Mouse (Mus musculus) C2C12 (cell line): ENCODE data around the gene Ror1. TPM values are rescaled to one million over a fixed set of nuclear protein-coding genes. Genes with fewer than 3 reads are reported as not detected.

Source experiments
- H3K27me3 ChIP-seq: one replicate; pipeline ENCODE4 v1.6.1; 2011; ENCODE audit not compliant: control insufficient read depth, insufficient read depth, insufficient read length
- H3K36me3 ChIP-seq: one replicate; pipeline ENCODE4 v1.6.1; 2011; ENCODE audit not compliant: control insufficient read depth, insufficient read depth
- H3K4me3 ChIP-seq: one replicate; pipeline ENCODE4 v1.5.1; 2011; ENCODE audit warnings: mild to moderate bottlenecking, control low read depth; ENCODE audit not compliant: poor library complexity, insufficient read depth, severe bottlenecking
- H3K79me2 ChIP-seq: one replicate; pipeline ENCODE4 v1.6.1; 2011; ENCODE audit not compliant: control insufficient read depth, insufficient read depth
- H3K79me3 ChIP-seq: one replicate; pipeline ENCODE4 v1.6.1; 2011; ENCODE audit warnings: low read depth, control low read depth
- H3ac ChIP-seq: one replicate; pipeline ENCODE3; 2011; ENCODE audit warnings: low read depth; ENCODE audit not compliant: control insufficient read depth, insufficient read length
- CEBPB ChIP-seq: IDR thresholded peaks from one replicate; pipeline ENCODE4 v1.6.1; 2011; ENCODE audit warnings: low read depth, mild to moderate bottlenecking, control low read depth, moderate library complexity
- CTCF ChIP-seq: IDR thresholded peaks from one replicate; pipeline ENCODE4 v1.5.1; 2011; ENCODE audit not compliant: control insufficient read depth, insufficient read depth, insufficient read length
- FOSL1 ChIP-seq: IDR thresholded peaks from one replicate; pipeline ENCODE4 v1.8.0; 2011; ENCODE audit warnings: mild to moderate bottlenecking, low read length; ENCODE audit not compliant: poor library complexity, insufficient read depth, severe bottlenecking
- MAX ChIP-seq: IDR thresholded peaks from one replicate; pipeline ENCODE4 v1.6.1; 2011; ENCODE audit warnings: mild to moderate bottlenecking, control low read depth
- MYOD1 ChIP-seq: IDR thresholded peaks from one replicate; pipeline ENCODE4 v1.6.1; 2011; ENCODE audit warnings: low read depth; ENCODE audit not compliant: control insufficient read depth, insufficient read length
- MYOG ChIP-seq: IDR thresholded peaks from one replicate; pipeline ENCODE4 v1.6.1; 2011; ENCODE audit not compliant: control insufficient read depth, insufficient read length; ENCODE audit errors: extremely low read depth
- USF1 ChIP-seq: IDR thresholded peaks from one replicate; pipeline ENCODE4 v1.6.1; 2011; ENCODE audit warnings: low read depth, mild to moderate bottlenecking, control low read depth, moderate library complexity
- polyA plus RNA-seq: library from polyadenylated mRNA; unstranded; fragments of >200 nt; fragmentation: generic; extraction: Trizol; gene quantifications from one replicate; pipeline ENCODE4 v1.2.1, GENCODE M21; 2012; ENCODE audit warnings: missing spikeins

The Ror1 gene
- polyA plus RNA-seq, 1 experiment = 0.04 TPM

DNA sequence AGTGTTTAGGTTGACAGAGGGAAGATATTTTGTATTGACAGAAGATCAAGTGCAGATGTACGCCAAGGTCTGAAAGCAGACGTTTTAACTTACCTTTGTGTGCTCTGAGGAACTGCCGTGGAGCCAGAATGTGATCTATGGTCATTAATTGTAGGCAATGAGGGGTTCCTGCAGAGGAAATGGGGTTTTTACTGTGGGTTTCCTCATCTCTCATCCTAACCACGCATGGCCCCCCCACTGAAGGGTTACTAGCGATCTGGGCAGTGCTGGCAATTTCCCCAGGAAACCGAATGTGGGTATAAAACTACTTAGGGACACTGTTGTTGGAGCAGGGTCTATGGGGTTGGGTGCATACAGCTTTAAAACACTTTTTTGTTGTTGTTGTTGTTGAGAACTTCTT, 25.5 kb upstream of the Ror1 start:
- no peaks in the 10 kb centered on the region for H3K79me2 ChIP-seq
- no peaks in the 10 kb centered on the region for H3K36me3 ChIP-seq
- H3K4me3 ChIP-seq = no peak overlapping the region
- TF ChIP-seq USF1 (no peak), MYOG (no peak), FOSL1 (no peak), MYOD1 (no peak), CEBPB (no peak), MAX (no peak), CTCF (no peak)
- no peaks in the 10 kb centered on the region for H3K79me3 ChIP-seq
- no peak overlapping the region for H3ac ChIP-seq
- H3K27me3 ChIP-seq = no peaks in the 10 kb centered on the region

DNA sequence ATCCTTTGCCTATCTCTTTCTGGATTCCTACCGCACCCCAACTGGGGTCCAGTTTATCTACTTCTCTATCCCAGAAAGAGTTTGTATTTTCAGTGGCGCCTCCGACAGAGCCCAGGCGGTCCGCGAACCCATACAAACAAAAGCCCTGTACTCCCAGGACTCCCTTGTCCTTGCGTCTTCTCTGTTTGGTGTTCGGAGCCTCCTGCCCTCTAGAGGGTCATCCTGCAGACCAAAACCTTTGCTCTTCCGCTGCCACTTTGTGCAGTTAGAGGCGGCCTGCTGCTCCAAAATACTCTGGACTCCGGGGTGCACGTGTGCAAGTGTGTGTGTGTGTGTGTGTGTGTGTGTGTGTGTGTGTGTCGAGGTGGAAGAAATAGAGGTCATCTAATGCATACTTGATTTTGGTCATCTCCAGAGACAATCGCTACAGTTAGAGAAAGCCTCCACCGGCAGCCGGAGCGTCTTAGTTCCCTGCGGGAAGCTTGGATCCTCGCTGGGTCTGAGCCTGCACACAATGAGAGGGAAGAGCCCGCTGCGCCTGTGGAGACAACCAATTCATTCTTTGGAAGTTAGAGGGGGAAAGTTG, 1.1 kb downstream of the Ror1 start:
- Histone ChIP-seq H3ac (no peak overlapping the region), H3K36me3 (no peaks in the 10 kb centered on the region), H3K4me3 (no peak overlapping the region), H3K27me3 (peaks cover 7% of the 10 kb centered on the region), H3K79me3 (no peaks in the 10 kb centered on the region), H3K79me2 (no peaks in the 10 kb centered on the region)
- no peak for TF ChIP-seq USF1
- TF ChIP-seq MAX = no peak
- no peak for TF ChIP-seq MYOG
- TF ChIP-seq CEBPB = no peak

DNA sequence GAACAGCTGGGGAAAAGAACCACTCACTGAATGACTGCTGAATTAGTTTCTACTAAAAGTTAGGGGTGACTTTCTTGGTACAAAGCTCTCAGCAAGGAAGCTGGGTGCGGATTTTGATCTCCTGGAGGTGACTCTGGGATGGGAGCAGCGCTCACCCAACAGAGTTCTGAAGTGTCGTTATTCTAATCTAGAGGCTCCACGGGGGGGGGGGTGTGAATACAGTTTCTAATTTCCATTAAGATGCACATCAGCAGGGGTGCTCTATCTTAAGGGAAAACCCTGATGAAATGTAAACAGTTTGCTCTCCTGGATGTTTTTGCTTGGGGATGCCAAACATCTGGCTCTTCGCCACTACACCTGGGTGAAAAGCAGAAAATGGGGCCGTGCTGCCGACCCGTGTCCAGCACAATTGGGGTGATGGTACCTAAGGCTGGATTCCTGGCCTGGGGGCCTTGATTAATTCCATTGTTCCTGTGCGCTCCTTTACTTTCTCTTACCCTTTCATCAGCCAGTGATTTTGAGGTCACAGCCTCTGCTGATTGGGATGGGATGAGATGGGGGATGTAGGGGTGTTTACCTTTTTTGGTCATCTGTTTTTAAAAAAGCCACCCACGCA, 1.9 kb downstream of the Ror1 start:
- H3K79me2 ChIP-seq = no peaks in the 10 kb centered on the region
- H3K4me3 ChIP-seq = no peak overlapping the region
- H3K27me3 ChIP-seq = peaks cover 7% of the 10 kb centered on the region
- no peaks in the 10 kb centered on the region for H3K36me3 ChIP-seq
- no peak overlapping the region for H3ac ChIP-seq
- no peaks in the 10 kb centered on the region for H3K79me3 ChIP-seq
- TF ChIP-seq MAX (no peak), MYOD1 (no peak)

DNA sequence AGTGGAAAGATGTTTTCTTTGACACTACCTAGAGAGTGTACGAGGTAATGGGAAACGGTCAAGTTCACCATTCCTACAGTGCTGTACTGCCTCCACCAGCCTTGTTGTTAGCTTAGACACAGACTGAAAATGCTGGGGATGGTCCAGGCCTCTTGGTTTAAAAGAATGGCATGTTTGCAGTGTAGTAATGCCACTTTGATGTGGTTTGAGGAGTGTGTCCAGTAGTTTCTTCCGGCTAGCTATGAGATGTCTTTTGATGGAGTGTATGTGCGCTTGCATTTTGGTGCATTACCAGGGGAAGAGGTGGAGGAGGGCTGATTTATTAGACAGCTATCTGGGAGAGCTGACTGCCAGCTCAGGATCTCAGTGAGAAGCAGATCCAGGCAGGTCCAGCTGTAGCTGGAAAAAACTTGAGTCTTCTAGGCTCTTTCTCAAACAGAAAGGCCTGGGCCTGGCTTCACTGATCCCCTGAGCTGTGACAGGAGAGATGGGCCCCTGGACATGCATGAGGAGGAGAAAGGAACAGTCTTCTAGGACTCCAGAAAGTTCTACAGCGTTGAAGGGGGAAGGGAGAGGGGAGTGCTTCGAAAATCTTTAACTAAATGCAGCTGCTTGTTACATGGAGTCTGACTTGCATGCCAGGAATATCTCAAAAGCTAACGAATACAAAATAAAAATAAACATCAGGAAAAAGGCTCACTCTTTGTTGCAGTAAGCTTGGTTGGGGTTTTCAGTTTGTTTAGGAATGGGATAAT, 5.7 kb downstream of the Ror1 start:
- H3K4me3 ChIP-seq = no peak overlapping the region
- H3K79me2 ChIP-seq = no peaks in the 10 kb centered on the region
- TF ChIP-seq CEBPB (no peak), MAX (no peak), MYOD1 (no peak), USF1 (no peak), MYOG (no peak), FOSL1 (no peak), CTCF (no peak)
- peaks cover 3% of the 10 kb centered on the region for H3K27me3 ChIP-seq
- no peaks in the 10 kb centered on the region for H3K79me3 ChIP-seq
- no peak overlapping the region for H3ac ChIP-seq
- no peaks in the 10 kb centered on the region for H3K36me3 ChIP-seq

DNA sequence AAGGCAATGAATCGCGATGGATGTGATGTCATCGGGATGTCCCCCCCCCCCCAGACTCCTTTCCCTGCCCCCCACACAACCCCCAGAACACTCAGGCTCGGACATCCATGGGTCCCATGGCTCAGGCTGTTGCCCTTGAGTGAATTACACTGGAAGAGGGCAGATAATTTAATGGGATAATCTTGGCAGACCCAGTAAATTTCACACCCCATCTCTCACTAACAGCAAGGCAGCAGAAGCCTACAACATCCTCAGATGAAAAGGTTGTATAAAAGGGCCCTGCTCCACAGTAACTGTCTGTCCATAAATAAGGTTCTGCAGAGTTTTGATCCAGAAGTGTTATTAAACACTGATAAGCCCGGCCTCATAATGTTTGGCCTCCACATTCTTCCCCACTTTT, 6.3 kb downstream of the Ror1 start:
- TF ChIP-seq MYOD1 = no peak
- no peak for TF ChIP-seq USF1
- TF ChIP-seq CTCF = no peak
- TF ChIP-seq MAX = no peak
- no peak for TF ChIP-seq MYOG
- TF ChIP-seq FOSL1 = no peak
- no peak for TF ChIP-seq CEBPB
- no peaks in the 10 kb centered on the region for H3K36me3 ChIP-seq
- peaks cover under 1% of the 10 kb centered on the region for H3K27me3 ChIP-seq
- H3ac ChIP-seq = no peak overlapping the region
- no peak overlapping the region for H3K4me3 ChIP-seq
- no peaks in the 10 kb centered on the region for H3K79me3 ChIP-seq
- H3K79me2 ChIP-seq = no peaks in the 10 kb centered on the region

DNA sequence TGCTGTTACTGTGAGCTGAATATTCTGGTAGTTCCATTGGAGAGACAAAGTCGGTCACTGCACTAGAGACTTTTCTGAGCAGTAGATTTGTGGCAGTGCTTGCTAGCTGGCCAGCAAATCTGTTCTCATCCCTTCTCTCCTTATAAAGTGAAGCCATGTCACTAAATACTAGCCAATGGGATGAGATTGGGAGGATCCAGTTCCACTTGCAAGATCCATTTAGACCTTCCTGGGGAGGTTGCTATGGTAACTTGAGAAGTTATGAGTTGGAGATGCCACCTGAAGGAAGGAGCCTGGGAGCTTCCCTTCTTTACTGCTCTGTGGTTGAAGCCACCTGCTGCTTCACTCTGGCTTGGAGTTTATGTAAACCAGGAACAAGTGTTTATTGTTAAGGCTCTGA, 8.7 kb downstream of the Ror1 start:
- no peak overlapping the region for H3ac ChIP-seq
- no peaks in the 10 kb centered on the region for H3K36me3 ChIP-seq
- no peak overlapping the region for H3K4me3 ChIP-seq
- no peaks in the 10 kb centered on the region for H3K79me2 ChIP-seq
- TF ChIP-seq FOSL1 (no peak), CEBPB (no peak), MYOG (no peak), MYOD1 (no peak), MAX (no peak), USF1 (no peak), CTCF (no peak)
- peaks cover 4% of the 10 kb centered on the region for H3K27me3 ChIP-seq
- H3K79me3 ChIP-seq = no peaks in the 10 kb centered on the region
